Mouse (Mus musculus) brain, embryonic 14.5 days (tissue): ENCODE results near the gene Ccdc152. TPM values are rescaled to one million over a fixed set of nuclear protein-coding genes. Genes with fewer than 3 reads are reported as not detected.

Source experiments
- DNase-seq: peaks from one replicate; pipeline ENCODE4 v3.0.0-alpha.2; 2011; ENCODE audit warnings: low read depth
- CTCF ChIP-seq: fragments of 200-500 bp; IDR thresholded peaks from 2 replicates; pipeline ENCODE4 v1.5.1; 2012; ENCODE audit warnings: inconsistent platforms, mild to moderate bottlenecking, moderate library complexity, borderline replicate concordance; ENCODE audit not compliant: insufficient read depth, insufficient read length; ENCODE audit errors: extremely low read depth
- POLR2A ChIP-seq: fragments of 200-500 bp; IDR thresholded peaks from 2 replicates; pipeline ENCODE4 v1.6.1; 2012; ENCODE audit warnings: mild to moderate bottlenecking, inconsistent platforms, borderline replicate concordance; ENCODE audit not compliant: poor library complexity, insufficient read depth, insufficient read length, severe bottlenecking; ENCODE audit errors: extremely low read depth
- polyA plus RNA-seq: library from polyadenylated mRNA; depleted of rRNA; stranded (reverse); fragments of >200 nt; gene quantifications from 2 replicates; pipeline ENCODE4 v1.2.3, GENCODE M21; 2012

Ccdc152 gene
- polyA plus RNA-seq, 1 experiment: 1.2 TPM

DNA sequence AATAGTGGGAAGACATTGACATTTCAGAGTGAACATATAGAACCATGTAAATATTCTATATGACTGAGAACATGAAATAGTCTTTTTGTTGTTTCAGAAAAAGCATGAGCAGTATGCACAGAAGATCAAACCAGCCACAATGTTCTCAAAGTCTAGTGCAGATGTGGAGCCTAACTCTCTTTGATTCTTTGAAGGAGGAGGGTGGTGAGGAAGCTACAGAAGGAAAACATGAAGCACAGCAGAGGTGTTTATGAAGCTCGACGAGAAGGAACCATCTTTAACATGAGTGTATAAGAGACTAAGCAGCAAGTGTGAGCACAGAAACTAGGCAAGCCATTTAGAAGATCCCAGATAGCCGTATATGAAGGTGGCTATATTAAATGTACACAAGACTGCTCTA lies 6.5 kb upstream of the Ccdc152 start:
- no peak for TF ChIP-seq CTCF
- no peak for TF ChIP-seq POLR2A
- no peak for DNase-seq

DNA sequence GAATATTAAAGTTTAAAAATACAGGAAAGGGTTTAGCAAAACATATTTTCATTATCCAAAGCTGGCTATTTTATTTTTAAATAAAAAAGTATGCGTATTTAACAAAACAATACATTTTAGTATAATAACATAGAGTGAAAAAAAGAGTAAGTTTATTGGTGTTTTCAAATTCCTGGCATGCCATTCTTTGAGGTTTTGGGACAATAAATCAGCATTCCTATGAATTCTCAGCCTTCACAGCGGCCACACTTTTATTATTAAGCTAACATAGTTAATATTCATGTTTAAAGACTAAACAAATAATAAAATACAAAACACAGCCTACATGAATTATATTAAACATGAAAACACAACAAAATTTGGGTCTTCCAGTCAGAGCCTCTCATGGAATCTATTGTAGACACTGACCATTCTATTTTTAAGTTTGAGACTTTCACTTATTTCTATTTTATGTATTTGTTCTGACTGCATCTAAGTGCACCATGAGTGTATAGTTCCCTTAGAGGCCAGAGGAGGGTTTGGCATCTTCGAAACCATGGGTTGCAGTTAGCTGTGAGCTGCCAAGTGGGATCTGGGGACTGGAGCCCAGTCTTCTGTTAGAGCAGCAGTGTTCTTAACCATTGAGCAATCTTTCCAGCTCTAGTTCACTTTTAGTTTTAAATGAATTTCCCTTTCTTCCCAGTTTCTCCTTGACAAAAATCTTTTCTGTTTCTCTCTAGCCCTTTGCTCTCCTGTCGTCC lies 2.8 kb downstream of the Ccdc152 start:
- TF ChIP-seq POLR2A (no peak), CTCF (no peak)
- DNase-seq: no peak

DNA sequence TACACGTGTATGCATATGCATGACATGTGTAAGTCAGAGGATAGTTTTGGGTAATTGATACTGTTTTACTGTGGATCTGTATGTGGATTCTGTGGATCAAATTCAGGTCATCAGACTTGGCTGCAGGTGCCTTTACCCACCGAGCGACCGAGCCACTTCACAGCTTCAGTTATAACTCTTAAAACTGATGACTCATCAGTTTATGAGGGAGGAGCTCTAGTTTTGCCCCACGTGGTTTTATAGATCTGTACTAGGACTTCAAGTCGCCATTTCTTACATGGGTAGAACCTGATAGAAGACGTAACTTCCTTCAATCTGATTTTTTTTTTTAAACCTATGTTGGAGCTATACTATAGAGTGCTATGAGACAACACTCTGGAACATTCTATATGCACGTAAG lies 5.7 kb downstream of the Ccdc152 start:
- DNase-seq: no peak
- TF ChIP-seq POLR2A: no peak
- TF ChIP-seq CTCF: no peak

- no peak for TF ChIP-seq CTCF
- no peak for TF ChIP-seq POLR2A
- DNase-seq: peak; percentile 15
Measured at GRCm38 (mm10) chr15:3295986-3296385, 7.3 kb downstream of the Ccdc152 start.

- no peak for DNase-seq
- TF ChIP-seq CTCF (no peak), POLR2A (no peak)
Measured at GRCm38 (mm10) chr15:3293477-3293876, 9.8 kb downstream of the Ccdc152 start.

- no peak for TF ChIP-seq POLR2A
- TF ChIP-seq CTCF: no peak
- DNase-seq: no peak
Measured at GRCm38 (mm10) chr15:3290435-3290834, 12.9 kb downstream of the Ccdc152 start.

DNA sequence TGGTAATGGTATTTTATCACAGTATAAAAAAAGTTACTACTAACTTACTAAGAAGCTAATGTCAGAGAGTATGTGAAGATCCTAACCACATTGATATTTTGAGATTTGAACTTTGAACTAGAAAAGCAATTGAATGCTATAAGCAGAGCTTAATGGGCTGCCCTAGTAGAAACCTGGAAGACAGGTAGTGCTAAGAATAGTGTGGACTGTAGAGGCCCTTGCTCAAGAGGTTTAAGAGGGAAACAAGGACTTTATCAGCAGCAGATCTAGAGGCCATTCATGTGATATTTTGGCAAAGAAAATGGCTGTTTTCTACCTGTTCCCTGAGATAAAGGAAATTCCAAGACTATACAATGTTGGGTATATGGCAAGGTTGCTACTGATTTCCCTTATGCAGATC lies 17.3 kb downstream of the Ccdc152 start:
- no peak for TF ChIP-seq POLR2A
- no peak for TF ChIP-seq CTCF
- no peak for DNase-seq

DNA sequence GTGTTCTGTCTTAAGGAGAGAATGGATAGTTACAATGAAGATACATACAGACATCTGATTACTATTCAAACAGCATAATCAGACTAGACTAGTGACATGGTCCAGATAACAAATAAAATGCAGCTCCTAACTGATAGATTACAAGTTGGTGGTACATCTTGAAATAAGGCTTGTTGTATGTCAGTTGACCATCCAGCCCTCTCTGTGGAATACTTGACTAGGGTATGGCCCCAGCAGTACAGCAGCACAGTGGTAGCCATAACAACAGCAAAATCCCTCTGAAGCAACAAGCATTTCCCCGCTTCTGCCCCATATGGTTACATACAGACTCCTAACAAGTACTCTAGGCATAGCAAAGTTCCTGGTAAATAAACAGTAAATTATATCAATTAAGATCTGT lies 21.6 kb downstream of the Ccdc152 start:
- no peak for TF ChIP-seq POLR2A
- TF ChIP-seq CTCF: no peak
- DNase-seq: no peak

DNA sequence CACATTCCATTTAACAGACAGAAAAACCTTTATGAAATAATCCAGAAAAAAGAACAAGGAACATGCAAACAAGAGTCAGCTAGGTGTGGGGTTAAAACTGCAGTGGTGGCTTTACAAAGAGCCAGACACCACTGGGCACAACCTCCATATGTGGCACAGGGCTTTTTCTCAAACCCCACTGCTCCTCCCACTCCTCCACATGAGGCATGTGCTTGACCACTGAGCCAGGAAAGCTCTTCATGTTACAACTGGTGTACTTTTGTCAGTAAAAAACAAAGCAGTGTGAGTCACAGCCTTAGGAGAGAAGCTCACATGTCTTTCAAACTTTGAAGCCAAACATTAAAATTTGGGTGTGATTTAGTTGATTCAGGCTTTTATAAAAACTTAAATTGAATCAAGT lies 22.1 kb downstream of the Ccdc152 start:
- TF ChIP-seq CTCF (no peak), POLR2A (no peak)
- DNase-seq: no peak

DNA sequence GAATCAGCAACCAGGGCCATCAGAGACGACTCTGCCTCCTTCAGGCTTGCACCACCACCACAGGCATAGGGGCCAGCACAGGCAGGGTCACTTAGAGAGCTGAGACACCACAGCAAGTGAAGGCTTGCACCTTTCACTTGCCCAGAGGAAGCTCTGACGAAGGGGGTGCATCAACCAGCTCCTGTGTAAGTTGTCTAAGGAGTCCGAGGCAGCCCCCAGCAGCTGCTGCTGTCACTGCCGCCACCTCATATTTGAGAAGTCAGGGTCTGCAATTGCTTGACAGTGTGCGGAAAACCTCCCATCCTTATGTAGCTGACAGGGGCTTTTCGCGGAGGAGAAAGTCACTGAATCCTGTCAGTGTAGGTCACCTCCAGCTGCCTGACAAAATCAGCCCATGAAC lies 24.1 kb downstream of the Ccdc152 start:
- DNase-seq: no peak
- no peak for TF ChIP-seq CTCF
- no peak for TF ChIP-seq POLR2A

DNA sequence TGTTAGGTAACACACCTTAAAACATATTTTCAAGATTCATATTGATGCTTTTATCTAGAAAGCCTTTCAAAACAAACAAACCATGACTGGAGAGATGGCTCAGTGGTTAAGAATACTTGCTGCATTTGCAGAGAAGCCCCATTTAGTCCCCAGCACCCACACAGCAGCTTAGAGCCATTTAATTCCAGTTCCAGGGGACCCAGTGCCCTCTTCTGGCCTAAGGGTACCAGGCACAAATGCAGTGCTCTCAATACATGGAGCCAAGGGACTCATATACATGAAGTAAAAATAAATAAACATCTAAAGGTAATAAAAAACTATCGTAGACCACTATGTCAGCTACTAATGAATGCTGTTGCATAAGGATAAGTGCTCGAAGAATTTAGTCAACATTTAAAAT lies 25.9 kb downstream of the Ccdc152 start:
- TF ChIP-seq POLR2A (no peak), CTCF (no peak)
- no peak for DNase-seq

DNA sequence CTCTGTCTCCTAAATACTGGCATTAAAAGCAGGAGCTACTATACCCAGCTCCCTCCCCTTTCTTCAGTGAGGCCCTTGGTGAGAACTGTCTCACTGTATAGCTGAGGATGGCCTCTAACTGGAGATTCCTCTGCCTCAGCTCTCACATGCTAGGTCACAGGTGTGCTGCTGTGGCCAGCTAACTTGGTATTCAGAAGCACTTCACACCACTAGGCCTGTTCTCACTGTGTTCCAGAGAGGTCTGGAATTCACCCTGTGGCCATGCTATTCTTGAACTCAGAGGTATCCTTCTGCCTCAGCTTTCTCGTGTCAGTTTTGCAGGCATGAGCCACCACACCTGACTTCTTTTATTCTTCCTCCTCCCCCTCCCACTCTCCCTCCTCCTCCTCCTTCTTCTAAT lies 30.1 kb downstream of the Ccdc152 start:
- no peak for DNase-seq
- no peak for TF ChIP-seq CTCF
- TF ChIP-seq POLR2A: no peak
